Mouse (Mus musculus): ENCODE measurements around the gene Ghitm. TPM values are rescaled to one million over a fixed set of nuclear protein-coding genes. Genes with fewer than 3 reads are reported as not detected.
"Not testable (repeated sequence)": the region's sequence is repeated elsewhere in the genome, so short reads cannot be mapped to it uniquely, and the experiment has no call there.

The Ghitm gene
- polyA plus RNA-seq (2012; ENCODE audit: insufficient read depth, insufficient read length, missing spikeins): 1,037 and 1,094 TPM in 2 replicates

DNA sequence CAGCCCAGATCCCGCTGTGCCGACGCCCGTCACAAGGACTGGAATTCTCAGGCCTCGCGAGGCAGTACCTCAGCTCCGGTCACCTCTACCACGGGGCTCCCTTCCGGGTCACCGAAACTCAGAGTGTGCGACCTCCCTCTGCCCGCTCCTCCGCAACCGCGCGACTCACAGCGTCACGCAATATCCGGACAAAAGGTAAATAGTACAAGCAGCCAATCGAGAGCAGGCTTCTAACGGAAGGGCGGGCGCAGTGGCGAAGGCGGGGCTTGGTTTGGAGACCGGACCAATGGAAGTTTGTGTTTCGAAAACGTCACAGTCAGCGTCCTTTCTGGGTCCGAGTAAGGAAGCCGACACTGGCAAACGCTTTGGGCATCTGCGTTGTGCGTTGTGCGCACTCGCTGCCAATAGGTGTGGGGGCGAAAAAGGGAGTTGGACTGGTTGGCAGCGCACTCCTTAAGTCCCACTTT lies at the start of gene Ghitm:
TSS of gene Ghitm (minus strand) at position 146 of the 467 bp plus-strand sequence.
- H3K4me1 ChIP-seq (ENCODE audit: control insufficient read depth, insufficient read depth, insufficient read length, low read length): no peaks in the 10 kb centered on the region
- peak within 1 kb of the TSS; percentile 89 for H3K4me3 ChIP-seq (ENCODE audit: insufficient read depth, low read depth, low read length)
- H3K27ac ChIP-seq (replicated peaks; ENCODE audit: low read depth, low read length): peak within 1 kb of the TSS; percentile 81

- H3K4me3 ChIP-seq (ENCODE audit: insufficient read depth, low read depth, low read length): no peak overlapping the region
- no peaks in the 10 kb centered on the region for H3K4me1 ChIP-seq (ENCODE audit: control insufficient read depth, insufficient read depth, insufficient read length, low read length)
Observed at GRCm38 (mm10) chr14:37184871-37185270, 49.8 kb upstream of the Ghitm start.

DNA sequence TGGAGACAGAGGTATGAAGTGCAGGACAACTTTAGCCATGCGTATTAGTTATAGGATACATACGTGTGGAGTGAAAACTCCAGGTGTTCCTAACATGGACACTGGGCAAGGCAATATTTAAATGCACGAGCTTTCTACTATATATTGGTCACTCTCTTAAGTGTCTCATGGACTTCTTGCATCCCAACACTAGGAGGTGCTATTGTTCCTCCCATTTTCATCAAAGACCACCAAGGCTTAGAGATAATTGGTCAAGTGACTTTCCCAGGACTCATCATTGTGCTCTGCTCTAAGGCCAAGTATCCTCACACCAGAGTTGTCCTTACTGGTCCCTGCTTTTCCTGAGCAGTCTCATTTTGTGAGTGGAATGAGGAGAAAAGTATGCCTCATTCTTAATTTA lies 39.4 kb upstream of the Ghitm start:
- Histone ChIP-seq H3K4me1 (ENCODE audit: control insufficient read depth, insufficient read depth, insufficient read length, low read length) (no peaks in the 10 kb centered on the region), H3K4me3 (ENCODE audit: insufficient read depth, low read depth, low read length) (no peak overlapping the region), H3K27ac (replicated peaks; ENCODE audit: low read depth, low read length) (no peak overlapping the region)

More at GRCm38 (mm10) chr14:37184871-37185270, 49.8 kb upstream of the Ghitm start:
- no peak overlapping the region for H3K27ac ChIP-seq (replicated peaks; ENCODE audit: low read depth, low read length)

DNA sequence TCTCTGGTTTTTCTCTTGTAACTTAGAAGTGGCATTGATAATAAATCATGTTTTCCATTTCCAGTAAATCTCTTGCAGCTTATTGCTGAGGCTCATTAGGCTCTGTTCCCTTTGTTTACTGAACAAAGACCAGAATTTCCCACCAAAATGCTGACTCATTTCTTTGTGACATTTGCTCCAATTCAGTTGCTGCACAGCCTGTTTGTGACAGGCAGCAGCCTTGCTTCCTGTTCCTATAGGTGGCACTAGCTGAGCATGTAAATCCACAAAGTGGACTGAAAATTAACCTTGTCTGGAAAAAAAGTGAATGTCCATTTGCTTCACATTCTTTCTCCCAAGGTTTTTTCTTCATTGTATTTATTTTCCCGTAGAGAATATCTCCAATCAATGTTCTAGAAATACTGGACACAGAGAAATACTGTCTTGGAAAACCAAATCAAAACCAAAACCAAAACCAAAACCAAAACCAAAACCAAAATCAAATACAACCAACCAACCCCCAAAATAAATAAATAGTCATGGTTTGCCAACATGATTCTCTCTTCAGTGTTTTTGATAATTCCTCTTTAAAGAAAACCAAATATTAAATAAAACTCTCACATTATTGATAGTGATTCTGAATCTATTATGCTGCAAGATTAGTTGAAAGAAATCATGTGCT lies 30.3 kb upstream of the Ghitm start:
- H3K4me1 ChIP-seq (ENCODE audit: control insufficient read depth, insufficient read depth, insufficient read length, low read length): no peaks in the 10 kb centered on the region
- no peak overlapping the region for H3K27ac ChIP-seq (replicated peaks; ENCODE audit: low read depth, low read length)
- H3K4me3 ChIP-seq (ENCODE audit: insufficient read depth, low read depth, low read length): no peak overlapping the region

DNA sequence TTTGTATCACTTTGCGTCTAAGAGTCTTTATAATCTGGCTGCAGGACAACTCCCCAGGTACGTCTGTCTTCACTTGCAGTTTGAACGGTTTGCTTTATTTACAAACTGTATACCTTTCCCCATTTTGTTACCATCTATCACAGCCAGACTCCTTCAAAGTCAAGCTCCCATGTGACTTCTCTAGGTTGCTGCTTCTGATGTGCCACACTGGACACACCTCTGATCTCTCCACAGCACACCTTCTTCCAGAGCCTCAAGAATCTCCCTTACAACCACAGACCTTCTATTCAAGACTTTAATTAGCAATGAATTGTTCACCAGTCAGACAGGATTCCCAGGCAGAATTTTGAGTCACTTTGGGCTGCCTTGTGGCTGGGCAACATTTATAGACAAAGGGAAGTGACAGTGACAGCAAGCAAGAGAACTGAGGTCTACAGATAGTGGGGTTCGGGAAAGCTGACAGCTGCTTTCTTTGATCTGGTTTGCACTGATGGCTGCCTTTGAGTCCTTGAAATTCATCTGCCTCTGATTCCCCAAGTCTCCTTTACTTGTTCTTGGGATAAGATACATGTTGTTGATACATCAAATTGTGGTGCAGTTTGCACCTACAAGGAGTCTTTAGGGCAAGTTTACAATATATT lies 29.4 kb upstream of the Ghitm start:
- H3K27ac ChIP-seq (replicated peaks; ENCODE audit: low read depth, low read length): no peak overlapping the region; the same call in 1 of the 2 replicates
- no peaks in the 10 kb centered on the region for H3K4me1 ChIP-seq (ENCODE audit: control insufficient read depth, insufficient read depth, insufficient read length, low read length)
- H3K4me3 ChIP-seq (ENCODE audit: insufficient read depth, low read depth, low read length): no peak overlapping the region

DNA sequence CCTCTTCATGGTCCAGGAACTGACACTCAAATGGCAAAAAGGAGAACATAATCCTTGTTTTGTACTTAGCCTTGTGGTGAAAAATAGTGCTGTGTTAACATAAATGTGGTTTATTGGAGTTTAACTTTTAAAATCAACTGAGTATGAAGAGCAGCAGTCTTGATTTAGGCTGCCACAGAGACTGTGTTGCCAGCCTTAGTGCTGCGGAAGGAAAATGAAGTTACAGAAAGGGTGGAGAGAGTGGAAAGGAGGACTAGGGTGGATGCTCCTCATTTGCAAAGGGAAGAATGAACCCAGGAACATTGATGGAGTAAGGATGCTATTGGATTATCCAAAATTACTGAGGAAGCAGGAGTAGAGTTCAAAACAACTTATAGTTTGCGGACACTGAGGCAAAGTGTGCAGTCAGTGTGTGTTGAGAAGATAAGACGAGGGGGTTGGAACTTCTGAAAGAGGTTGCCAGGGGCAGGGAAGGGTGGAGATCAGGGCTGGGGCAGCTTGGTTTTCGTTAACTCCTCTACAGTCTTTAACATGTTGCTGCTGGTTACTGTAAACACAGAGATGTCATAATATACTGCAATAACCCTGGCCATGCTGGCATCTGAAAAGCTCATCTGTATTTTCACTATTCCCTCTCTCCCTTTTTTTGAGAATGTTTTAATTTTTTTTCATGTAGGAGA lies 28.3 kb upstream of the Ghitm start:
- H3K4me3 ChIP-seq (ENCODE audit: insufficient read depth, low read depth, low read length): no peak overlapping the region
- no peak overlapping the region for H3K27ac ChIP-seq (replicated peaks; ENCODE audit: low read depth, low read length)
- no peaks in the 10 kb centered on the region for H3K4me1 ChIP-seq (ENCODE audit: control insufficient read depth, insufficient read depth, insufficient read length, low read length)

DNA sequence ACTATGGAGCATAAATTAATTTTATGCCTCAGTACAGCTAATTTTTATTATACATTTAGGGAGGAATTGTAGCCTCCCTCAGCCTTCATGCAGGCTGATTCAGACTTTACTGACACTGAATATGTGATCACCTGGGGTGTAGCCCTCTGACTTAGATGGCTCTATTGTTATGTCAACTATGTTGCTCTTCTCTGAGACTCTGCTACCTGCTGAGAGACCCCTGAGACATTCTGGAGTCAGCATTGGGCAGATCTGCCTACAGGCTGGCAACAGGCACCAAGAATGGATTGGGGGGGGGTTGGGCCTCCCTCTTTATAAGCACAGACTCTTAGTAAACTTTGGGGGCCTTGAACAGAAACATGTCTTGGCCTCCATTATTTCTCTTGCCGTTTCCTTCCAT lies 19.3 kb upstream of the Ghitm start:
- Histone ChIP-seq H3K27ac (replicated peaks; ENCODE audit: low read depth, low read length) (no peak overlapping the region), H3K4me1 (ENCODE audit: control insufficient read depth, insufficient read depth, insufficient read length, low read length) (no peaks in the 10 kb centered on the region), H3K4me3 (ENCODE audit: insufficient read depth, low read depth, low read length) (no peak overlapping the region)

- H3K27ac ChIP-seq (replicated peaks; ENCODE audit: low read depth, low read length): no peak overlapping the region
- H3K4me3 ChIP-seq (ENCODE audit: insufficient read depth, low read depth, low read length): no peak overlapping the region
- H3K4me1 ChIP-seq (ENCODE audit: control insufficient read depth, insufficient read depth, insufficient read length, low read length): no peaks in the 10 kb centered on the region
Observed at GRCm38 (mm10) chr14:37139051-37139710, 4.1 kb upstream of the Ghitm start.

DNA sequence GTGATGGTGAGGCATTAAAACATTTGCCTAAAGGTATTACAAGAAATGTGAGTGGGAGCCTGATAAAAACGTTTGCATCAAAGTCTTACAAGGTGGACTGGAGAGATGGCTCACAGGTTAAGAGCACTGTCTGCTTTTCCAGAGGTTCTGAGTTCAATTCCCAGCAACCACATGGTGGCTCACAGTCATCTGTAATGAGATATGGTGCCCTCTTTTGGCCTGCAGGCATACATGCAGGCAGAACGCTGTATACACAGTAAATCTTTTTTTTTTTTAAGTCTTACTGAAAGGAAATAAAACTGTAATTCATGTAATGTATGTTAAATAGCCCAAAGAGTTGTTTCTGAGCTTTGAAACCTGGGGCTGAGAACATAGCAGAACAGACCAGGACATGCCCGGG lies 2.5 kb upstream of the Ghitm start:
- H3K27ac ChIP-seq (replicated peaks; ENCODE audit: low read depth, low read length); H3K4me3 ChIP-seq (ENCODE audit: insufficient read depth, low read depth, low read length); H3K4me1 ChIP-seq (ENCODE audit: control insufficient read depth, insufficient read depth, insufficient read length, low read length): not testable (repeated sequence)

GRCm38 (mm10) chr14:37136110-37136509 lies 1.0 kb upstream of the Ghitm start:
- Histone ChIP-seq H3K4me3 (ENCODE audit: insufficient read depth, low read depth, low read length) (no peak overlapping the region), H3K4me1 (ENCODE audit: control insufficient read depth, insufficient read depth, insufficient read length, low read length) (no peaks in the 10 kb centered on the region), H3K27ac (replicated peaks; ENCODE audit: low read depth, low read length) (no peak overlapping the region)

GRCm38 (mm10) chr14:37135671-37136070 lies 599 bp upstream of the Ghitm start:
- peak overlapping the region; percentile 64; the same call in 1 of the 2 replicates for H3K27ac ChIP-seq (replicated peaks; ENCODE audit: low read depth, low read length)
- peak overlapping the region; percentile 72 for H3K4me3 ChIP-seq (ENCODE audit: insufficient read depth, low read depth, low read length)
- H3K4me1 ChIP-seq (ENCODE audit: control insufficient read depth, insufficient read depth, insufficient read length, low read length): no peaks in the 10 kb centered on the region

DNA sequence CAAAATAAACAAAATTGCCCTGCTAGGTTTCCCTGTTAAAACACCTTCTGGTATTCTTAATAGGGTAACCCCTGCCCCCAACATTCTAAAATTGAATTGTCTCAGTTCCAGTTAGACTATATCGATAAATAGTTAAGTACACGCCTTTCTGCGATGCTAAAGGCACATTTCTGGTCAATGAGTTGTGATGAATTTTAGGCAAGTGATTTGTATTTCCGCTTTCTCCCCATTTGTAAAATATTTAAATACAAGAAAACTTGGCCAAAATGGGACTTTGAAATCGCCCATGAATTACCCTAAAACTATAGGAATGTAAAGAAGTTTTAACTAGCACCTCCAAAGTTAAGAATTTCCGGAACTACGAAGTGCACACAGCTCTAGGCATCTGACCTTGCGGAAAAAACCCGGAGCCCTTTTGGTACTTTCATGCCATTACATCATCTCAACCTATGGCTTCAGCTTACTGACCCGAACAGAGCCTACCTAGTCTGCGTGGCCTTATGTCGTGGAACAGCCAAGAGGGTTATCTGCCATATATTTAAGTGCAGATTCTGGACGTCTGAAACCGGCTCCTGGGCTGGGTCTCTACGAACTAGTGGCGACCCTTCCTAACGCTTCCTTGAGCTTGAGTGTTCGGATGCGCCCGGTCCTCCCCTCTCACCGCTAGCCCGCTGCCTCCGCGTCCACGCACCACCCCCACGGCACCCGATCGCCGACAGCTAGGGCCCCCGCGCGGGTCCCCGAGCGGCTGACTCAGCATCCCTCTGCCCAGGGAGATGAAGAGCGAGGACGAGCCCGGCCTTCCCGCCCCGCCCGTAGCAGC lies 557 bp downstream of the Ghitm start:
- Histone ChIP-seq H3K4me3 (ENCODE audit: insufficient read depth, low read depth, low read length) (peak overlapping the region; percentile 89), H3K27ac (replicated peaks; ENCODE audit: low read depth, low read length) (peak overlapping the region; percentile 81), H3K4me1 (ENCODE audit: control insufficient read depth, insufficient read depth, insufficient read length, low read length) (no peaks in the 10 kb centered on the region)

GRCm38 (mm10) chr14:37127652-37128051 lies 7.4 kb downstream of the Ghitm start:
- Histone ChIP-seq H3K4me1 (ENCODE audit: control insufficient read depth, insufficient read depth, insufficient read length, low read length) (no peaks in the 10 kb centered on the region), H3K4me3 (ENCODE audit: insufficient read depth, low read depth, low read length) (no peak overlapping the region), H3K27ac (replicated peaks; ENCODE audit: low read depth, low read length) (no peak overlapping the region)

DNA sequence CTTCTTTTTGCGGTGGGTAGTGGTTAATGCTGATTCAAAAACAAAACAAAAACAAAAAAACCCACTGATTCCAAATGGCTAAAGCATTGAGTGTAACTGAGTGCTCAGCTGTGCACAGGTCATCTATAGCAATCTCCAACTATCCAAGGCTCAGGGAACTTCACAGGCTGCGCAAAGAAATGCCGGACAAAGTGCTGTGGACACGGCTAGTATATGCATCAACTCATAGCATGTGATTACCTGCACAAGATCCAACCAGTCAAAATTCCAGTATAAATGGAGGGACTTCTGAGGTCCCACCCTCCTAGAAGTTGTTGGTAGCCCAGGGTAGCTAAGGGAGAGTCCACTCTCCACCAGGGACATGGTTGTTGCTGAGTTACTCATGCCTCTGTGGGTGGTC lies 15.8 kb downstream of the Ghitm start:
- Histone ChIP-seq H3K4me1 (ENCODE audit: control insufficient read depth, insufficient read depth, insufficient read length, low read length) (no peaks in the 10 kb centered on the region), H3K4me3 (ENCODE audit: insufficient read depth, low read depth, low read length) (no peak overlapping the region), H3K27ac (replicated peaks; ENCODE audit: low read depth, low read length) (no peak overlapping the region)
